Mouse (Mus musculus) left cerebral cortex, adult 2 months (tissue): ENCODE measurements around the gene Slc47a2. TPM values are rescaled to one million over a fixed set of nuclear protein-coding genes. Genes with fewer than 3 reads are reported as not detected.
A peak's percentile ranks its signal among the peaks of the same experiment; 100 is the strongest.

Source experiments
- DNase-seq, 2 experiments: peaks; one replicate each; pipeline ENCODE4 v3.0.0; 2021 to 2022; ENCODE audit warnings: low spot score in 2 of 2, mixed read lengths in 1 of 2; ENCODE audit errors: extremely low spot score in 1 of 2
- H3K27ac ChIP-seq: fragments of 200-600 bp; 2 replicates; pipeline ENCODE4 v1.8.1; 2022
- H3K4me3 ChIP-seq: fragments of 200-600 bp; 2 replicates; pipeline ENCODE4 v1.8.1; 2022
- CTCF ChIP-seq: fragments of 200-600 bp; IDR thresholded peaks from 2 replicates; pipeline ENCODE4 v1.8.1; 2022; ENCODE audit warnings: antibody characterized with exemption, mild to moderate bottlenecking, moderate library complexity
- intact Hi-C: fragments of 180-260 bp; cut with DNase I; formaldehyde crosslinking; loops from one replicate; pipeline ENCODE4 v1.15.1; 2025
- total RNA-seq, 2 experiments: library from RNA; stranded (reverse); gene quantifications; 2 replicates each; pipeline ENCODE4 v1.2.3; 2021

The Slc47a2 gene
- total RNA-seq, 2 experiments from 2014 or later: 0.14 TPM; not detected in 1

DNA sequence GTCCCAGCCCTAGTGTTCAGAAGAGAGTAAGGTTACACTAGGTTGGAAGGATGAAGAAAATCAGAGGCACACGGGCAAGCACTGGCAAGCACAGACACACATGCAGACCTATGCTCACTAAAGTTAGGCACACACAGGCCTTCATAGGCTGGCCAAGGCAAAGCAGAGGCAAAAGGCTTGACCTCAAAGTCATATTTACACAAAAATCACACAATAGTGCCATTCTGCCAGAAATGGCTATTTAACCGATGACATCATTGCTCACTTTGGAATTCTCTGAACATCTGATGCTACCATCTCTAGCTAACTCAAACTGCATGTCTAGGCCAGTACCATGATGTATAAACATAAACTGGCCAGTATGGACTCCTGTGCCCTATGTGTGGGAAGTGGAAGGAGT lies 68.7 kb downstream of the Slc47a2 start:
- Histone ChIP-seq H3K4me3 (no peak overlapping the region), H3K27ac (no peak overlapping the region)
- intact Hi-C loops: no loop called here
- no peak for TF ChIP-seq CTCF
- no peak for DNase-seq

DNA sequence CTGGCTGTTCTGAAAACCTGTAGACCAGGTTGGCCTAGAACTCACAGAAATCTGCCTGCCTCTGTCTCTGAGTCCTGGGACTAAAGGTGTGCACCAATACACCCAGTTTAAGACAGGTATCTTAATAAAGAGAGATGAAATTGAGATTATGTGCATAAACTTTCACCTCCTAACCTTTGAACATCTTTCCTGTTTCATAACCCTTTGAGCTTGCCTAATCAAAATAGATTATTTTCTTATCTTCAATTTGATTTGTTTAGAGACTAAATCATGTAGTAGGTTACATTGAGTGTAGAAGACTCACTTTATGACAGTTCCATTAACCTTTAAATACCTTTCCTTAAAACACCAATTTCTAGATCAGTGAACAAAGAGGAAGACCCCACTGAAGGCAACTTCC lies 71.0 kb downstream of the Slc47a2 start:
- intact Hi-C loops: no loop called here
- DNase-seq: no peak
- Histone ChIP-seq H3K4me3 (no peak overlapping the region), H3K27ac (no peak overlapping the region)
- no peak for TF ChIP-seq CTCF

DNA sequence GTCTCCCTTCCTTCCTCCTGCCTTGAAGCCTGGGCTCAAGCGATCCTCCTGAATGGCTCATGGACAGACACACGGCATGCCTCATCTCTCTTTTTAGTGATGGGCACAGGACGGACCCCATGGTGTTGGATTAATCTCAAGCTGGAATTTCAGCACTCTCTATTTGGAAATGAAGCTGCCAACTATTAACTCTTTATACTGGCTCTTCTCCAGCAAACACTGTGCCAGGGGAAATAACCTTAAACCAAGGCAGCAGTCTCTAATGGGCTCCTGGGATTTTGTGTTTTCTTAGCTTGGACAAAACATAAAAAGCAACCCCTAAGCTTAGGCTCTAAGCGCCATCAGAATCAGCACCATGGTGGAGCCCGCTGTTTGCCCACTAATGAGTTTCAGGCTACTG lies 72.3 kb downstream of the Slc47a2 start:
- no peak overlapping the region for H3K27ac ChIP-seq

DNA sequence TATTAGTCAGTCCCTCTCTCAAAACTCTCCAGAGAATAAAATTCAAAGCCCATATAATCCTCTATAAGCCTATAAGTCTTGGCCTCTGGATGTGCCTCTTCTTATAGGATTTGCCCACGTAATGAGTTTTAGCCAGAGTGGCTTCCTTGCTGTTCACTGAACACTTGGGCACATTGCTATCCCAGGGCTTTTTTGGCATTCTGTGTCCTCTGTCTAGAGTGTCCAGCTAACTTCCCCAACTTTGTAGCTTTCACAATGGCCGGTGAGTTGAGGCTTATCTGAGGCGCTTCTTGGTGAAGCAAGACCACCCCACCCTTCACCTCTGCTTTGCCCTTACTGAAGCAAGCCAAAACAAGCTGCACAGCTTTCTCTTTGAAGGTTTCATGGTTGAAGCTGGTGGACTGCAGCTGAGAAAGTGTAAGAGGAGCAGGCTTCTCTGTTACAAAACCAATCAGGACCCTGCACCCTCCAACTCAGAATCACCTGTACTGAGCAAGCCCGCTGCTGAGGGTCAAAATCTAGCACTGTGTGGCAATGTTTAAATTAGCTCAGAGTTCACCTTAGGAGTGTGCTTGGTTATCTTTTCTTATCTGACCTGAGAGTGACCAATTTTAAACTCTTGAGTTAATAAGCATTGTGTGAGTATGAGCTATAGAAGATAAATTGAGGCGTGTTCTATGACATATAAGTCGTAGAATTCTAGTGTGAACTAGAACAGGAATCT lies 73.9 kb downstream of the Slc47a2 start:
- intact Hi-C loops: no loop called here
- Histone ChIP-seq H3K4me3 (no peak overlapping the region), H3K27ac (no peak overlapping the region)
- no peak for DNase-seq
- no peak for TF ChIP-seq CTCF

More for the DNA sequence above, 72.3 kb downstream of the Slc47a2 start:
- intact Hi-C loops: no loop called here
- no peak for DNase-seq
- no peak overlapping the region for H3K4me3 ChIP-seq
- TF ChIP-seq CTCF: no peak

DNA sequence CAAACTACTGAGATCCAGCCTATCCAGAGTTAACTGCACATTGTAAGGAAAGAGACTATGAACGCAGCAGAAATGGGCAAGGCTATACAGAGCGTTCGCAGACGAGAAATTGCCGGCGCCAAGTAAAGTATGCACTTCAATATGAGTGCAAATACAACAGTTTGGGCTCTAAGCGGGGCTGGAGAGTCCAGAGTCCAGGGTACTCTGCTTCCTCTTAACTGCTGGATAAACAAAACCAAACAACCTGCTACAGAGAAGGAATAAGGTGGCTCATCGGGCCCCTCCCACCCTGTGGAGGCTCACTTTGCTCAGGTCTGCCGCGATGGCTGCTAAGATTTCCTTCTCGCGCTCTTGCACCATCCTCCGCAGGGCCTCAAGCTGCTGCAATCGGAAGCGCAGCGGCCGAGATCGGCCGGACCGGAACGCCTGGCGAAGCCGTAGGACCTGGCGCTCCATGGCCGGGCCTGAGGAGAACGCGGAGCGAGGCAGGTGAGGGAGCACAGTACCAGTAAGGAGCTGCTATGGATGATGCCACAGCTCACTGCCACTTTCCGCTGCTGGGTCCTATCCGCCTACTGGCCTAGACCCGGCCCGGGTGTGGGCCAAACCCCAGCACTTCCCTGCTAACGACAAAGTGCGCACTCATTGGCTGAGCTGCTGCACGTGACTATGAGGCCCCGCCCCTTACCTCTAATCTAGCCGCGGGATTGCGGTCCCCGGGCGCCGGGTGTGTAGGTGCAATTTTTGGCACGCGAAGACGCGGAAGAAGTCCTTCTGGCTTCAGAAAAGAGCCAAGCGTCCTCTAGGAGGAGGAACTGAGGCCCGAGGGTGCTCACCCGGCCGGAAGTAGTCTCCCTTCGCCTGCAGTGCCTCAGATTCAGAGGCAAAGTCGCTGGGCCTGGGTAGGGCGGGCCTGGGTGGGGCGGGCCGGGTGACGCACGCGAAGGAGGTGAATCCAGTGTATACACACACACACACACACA lies 75.8 kb downstream of the Slc47a2 start, which contains the start of gene Aldh3a2:
Gene Aldh3a2 (minus strand): TSS at position 914 of the 983 bp plus-strand sequence.
- peak within 1 kb of the TSS; percentile 96 for H3K27ac ChIP-seq
- no peak for TF ChIP-seq CTCF
- intact Hi-C loops: loop anchor here (2.0 kb wide), 1 partner anchor 142 kb away; no protein-coding TSS in a partner anchor
- DNase-seq: peak; percentile 93
- H3K4me3 ChIP-seq: peak within 1 kb of the TSS; percentile 84

DNA sequence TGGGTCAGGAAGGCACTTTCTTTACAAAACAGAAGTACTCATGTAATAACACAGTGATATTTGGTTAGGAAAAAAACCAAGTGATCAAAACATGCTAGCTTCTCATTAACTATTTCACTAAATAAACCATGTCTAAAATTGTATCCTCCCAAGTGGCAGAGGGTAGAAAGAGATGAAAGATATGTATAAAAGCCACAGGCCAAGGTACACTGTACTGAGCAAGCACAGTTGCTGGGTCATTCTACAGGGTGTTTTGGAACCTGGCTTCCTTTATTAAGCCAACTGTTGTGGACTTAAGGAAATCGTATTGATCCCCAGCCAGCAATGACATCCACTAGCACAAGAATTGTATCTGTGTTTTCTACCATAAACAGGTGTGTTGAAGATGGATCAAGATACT lies 78.8 kb downstream of the Slc47a2 start:
- no peak overlapping the region for H3K27ac ChIP-seq
- H3K4me3 ChIP-seq: no peak overlapping the region
- intact Hi-C loops: no loop called here
- no peak for TF ChIP-seq CTCF
- DNase-seq: no peak

DNA sequence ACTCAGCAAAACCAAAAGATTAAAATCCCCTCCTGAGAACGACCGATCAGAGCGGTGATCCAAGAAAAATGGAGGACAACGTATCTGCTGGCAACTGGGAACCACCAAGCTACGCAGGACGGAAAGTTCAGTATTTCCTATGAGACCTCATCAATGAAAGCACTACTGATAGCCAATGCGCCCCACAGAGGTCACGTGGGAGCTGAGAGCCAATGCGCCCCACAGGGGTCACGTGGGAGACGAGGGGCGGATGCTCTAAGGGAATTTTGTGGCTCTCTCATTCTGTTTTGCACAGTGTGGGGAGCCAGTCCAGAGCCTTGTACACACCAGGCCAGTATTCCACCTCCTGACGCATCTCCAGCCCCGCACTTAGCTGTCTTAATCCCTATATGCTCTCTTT lies 80.1 kb downstream of the Slc47a2 start:
- no peak for DNase-seq
- intact Hi-C loops: no loop called here
- Histone ChIP-seq H3K27ac (no peak overlapping the region), H3K4me3 (no peak overlapping the region)
- TF ChIP-seq CTCF: no peak

DNA sequence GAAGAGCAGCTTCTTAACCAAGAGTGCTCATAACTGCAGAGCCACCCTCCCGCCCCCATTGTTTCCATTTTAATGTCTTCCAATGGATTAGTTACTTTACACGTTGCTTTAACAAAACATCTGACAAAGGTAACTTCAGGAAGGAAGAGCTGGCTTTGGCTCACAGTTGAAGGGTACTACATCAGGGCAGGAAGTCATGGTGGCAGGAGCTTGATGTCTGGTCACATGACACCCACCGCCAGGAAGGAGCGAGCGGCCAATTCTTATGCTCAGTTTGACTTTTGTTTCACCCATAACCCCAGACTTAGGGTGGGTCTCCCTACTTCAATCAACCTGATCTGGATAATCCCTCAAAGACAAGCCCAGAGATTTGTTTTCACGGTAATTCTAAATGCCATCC lies 83.6 kb downstream of the Slc47a2 start:
- H3K4me3 ChIP-seq: no peak overlapping the region
- TF ChIP-seq CTCF: no peak
- H3K27ac ChIP-seq: no peak overlapping the region
- DNase-seq: no peak
- intact Hi-C loops: no loop called here

DNA sequence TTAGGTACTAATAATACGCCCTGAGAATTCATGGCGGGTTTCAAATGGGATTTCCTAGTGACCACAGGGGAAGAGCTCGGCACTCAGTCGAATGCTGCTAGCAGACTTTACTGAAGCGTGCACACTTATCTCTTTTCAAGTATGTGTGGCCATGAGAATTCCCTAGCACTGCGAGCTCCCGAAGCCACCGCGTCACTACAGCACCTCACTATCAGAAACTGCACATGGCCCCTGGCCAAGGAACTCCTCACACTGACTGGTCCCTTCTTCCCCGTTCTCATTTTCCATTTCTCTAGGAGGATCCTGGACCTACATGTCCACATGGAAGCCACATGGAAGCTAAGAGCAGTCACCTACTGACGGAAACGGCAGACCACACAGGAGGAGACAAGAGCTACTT lies 89.9 kb downstream of the Slc47a2 start:
- Histone ChIP-seq H3K27ac (no peak overlapping the region), H3K4me3 (no peak overlapping the region)
- no peak for DNase-seq
- TF ChIP-seq CTCF: no peak
- intact Hi-C loops: no loop called here

DNA sequence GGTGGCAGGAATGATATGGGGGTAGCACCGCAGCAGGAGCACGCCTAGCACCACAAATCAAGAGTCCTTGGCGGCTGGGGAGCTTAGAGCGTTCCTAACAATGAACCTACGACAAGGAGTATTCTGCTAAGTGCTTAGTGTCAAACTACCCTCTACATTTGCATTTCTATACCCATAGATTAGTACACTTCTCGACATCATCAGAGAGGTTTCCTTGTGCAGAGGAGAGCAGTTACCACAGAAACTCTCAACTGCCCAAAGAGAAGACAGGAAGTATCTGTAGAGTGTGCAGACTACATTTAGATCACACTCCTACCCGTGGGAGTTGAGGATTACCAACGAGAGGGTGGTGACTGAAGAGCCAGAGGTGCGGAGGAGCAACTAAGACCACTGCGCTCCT lies 90.9 kb downstream of the Slc47a2 start:
- TF ChIP-seq CTCF: no peak
- no peak for DNase-seq
- intact Hi-C loops: no loop called here
- Histone ChIP-seq H3K4me3 (no peak overlapping the region), H3K27ac (no peak overlapping the region)

Other genes with a start within 250 kb of the Slc47a2 start
- 1 to 10 TPM; 1.2 to 1.4 TPM for gene Tnfrsf13b, start 216.1 kb downstream of the Slc47a2 start, total RNA-seq
- gene Usp22, start 167.8 kb downstream of the Slc47a2 start, total RNA-seq: 100 to 1,000 TPM; 194 to 209 TPM
- 1 to 10 TPM; 2.1 to 2.6 TPM for gene Aldh3a1, start 135.3 kb downstream of the Slc47a2 start, total RNA-seq
- gene Aldh3a2, start 75.4 kb downstream of the Slc47a2 start, total RNA-seq: 10 to 100 TPM; 47.1 to 54.1 TPM
- gene Slc47a1, start 35.5 kb upstream of the Slc47a2 start, total RNA-seq: 1 to 10 TPM; 1.4 to 2.3 TPM
- gene Rnf112, start 111.3 kb upstream of the Slc47a2 start, total RNA-seq: 100 to 1,000 TPM; 328 to 336 TPM
- 1 to 10 TPM; 2.5 to 2.7 TPM for gene Mfap4, start 142.6 kb upstream of the Slc47a2 start, total RNA-seq
- gene Mapk7, start 151.5 kb upstream of the Slc47a2 start, total RNA-seq: 10 to 100 TPM; 19.8 to 20.3 TPM
- 10 to 100 TPM; 39.1 to 43.8 TPM for gene B9d1, start 162.3 kb upstream of the Slc47a2 start, total RNA-seq
- gene Epn2, start 236.8 kb upstream of the Slc47a2 start, total RNA-seq: 100 to 1,000 TPM; 113 TPM